Mouse (Mus musculus) C2C12 (cell line): ENCODE results near the gene Mapkapk2.

Experiments used
- CEBPB ChIP-seq: IDR thresholded peaks from one replicate; pipeline ENCODE4 v1.6.1; 2011; ENCODE audit warnings: low read depth, mild to moderate bottlenecking, control low read depth, moderate library complexity
- CTCF ChIP-seq: IDR thresholded peaks from one replicate; pipeline ENCODE4 v1.5.1; 2011; ENCODE audit not compliant: control insufficient read depth, insufficient read depth, insufficient read length
- FOSL1 ChIP-seq: IDR thresholded peaks from one replicate; pipeline ENCODE4 v1.8.0; 2011; ENCODE audit warnings: mild to moderate bottlenecking, low read length; ENCODE audit not compliant: poor library complexity, insufficient read depth, severe bottlenecking
- MAX ChIP-seq: IDR thresholded peaks from one replicate; pipeline ENCODE4 v1.6.1; 2011; ENCODE audit warnings: mild to moderate bottlenecking, control low read depth
- MYOD1 ChIP-seq: IDR thresholded peaks from one replicate; pipeline ENCODE4 v1.6.1; 2011; ENCODE audit warnings: low read depth; ENCODE audit not compliant: control insufficient read depth, insufficient read length
- MYOG ChIP-seq: IDR thresholded peaks from one replicate; pipeline ENCODE4 v1.6.1; 2011; ENCODE audit not compliant: control insufficient read depth, insufficient read length; ENCODE audit errors: extremely low read depth
- USF1 ChIP-seq: IDR thresholded peaks from one replicate; pipeline ENCODE4 v1.6.1; 2011; ENCODE audit warnings: low read depth, mild to moderate bottlenecking, control low read depth, moderate library complexity

- TF ChIP-seq FOSL1 (no peak), CTCF (no peak), MAX (no peak), CEBPB (no peak), USF1 (no peak), MYOD1 (no peak), MYOG (no peak)
Measured at GRCm38 (mm10) chr1:131054251-131054650, 43.4 kb downstream of the Mapkapk2 start.
